Mouse (Mus musculus) cerebellum, postnatal 14 days (tissue): ENCODE data around the gene Klk9.

Experiments used
- DNase-seq, 2 experiments: peaks; one replicate each; pipeline ENCODE4 v3.0.0; 2021; ENCODE audit warnings: mixed read lengths in 2 of 2

Gene Klk9

GRCm38 (mm10) chr7:43797333-43797769, 5.7 kb downstream of the Klk9 start, which contains the start of gene Klk8:
TSS of gene Klk8 (plus strand) at chr7:43797577.
- no peak for DNase-seq

GRCm38 (mm10) chr7:43797844-43798462, 6.3 kb downstream of the Klk9 start:
- no peak for DNase-seq

- DNase-seq = no peak
Measured at GRCm38 (mm10) chr7:43799876-43800275, 8.2 kb downstream of the Klk9 start.

- no peak for DNase-seq
Measured at GRCm38 (mm10) chr7:43810994-43811393, 19.3 kb downstream of the Klk9 start, which contains the start of gene Klk7. TSS of gene Klk7 (plus strand) at chr7:43811294.

- no peak for DNase-seq
Measured at GRCm38 (mm10) chr7:43815211-43815610, 23.5 kb downstream of the Klk9 start.

- DNase-seq = no peak
Measured at GRCm38 (mm10) chr7:43816746-43817145, 25.1 kb downstream of the Klk9 start.

- no peak for DNase-seq
Measured at GRCm38 (mm10) chr7:43821581-43821980, 29.9 kb downstream of the Klk9 start.

GRCm38 (mm10) chr7:43824199-43824598, 32.5 kb downstream of the Klk9 start, which contains the start of gene Klk6:
TSS of gene Klk6 (plus strand) at chr7:43824499.
- no peak for DNase-seq

- no peak for DNase-seq
Measured at GRCm38 (mm10) chr7:43826056-43826455, 34.4 kb downstream of the Klk9 start.

- no peak for DNase-seq
Measured at GRCm38 (mm10) chr7:43827706-43828105, 36.0 kb downstream of the Klk9 start.

- no peak for DNase-seq
Measured at GRCm38 (mm10) chr7:43829006-43829405, 37.3 kb downstream of the Klk9 start.

GRCm38 (mm10) chr7:43841701-43842100, 50.0 kb downstream of the Klk9 start, which contains the start of gene Klk5:
TSS of gene Klk5 (plus strand) at chr7:43841971.
- no peak for DNase-seq

- DNase-seq = no peak
Measured at GRCm38 (mm10) chr7:43843801-43844200, 52.1 kb downstream of the Klk9 start.
